Mouse (Mus musculus) right cerebral cortex, adult 2 months (tissue): ENCODE measurements around the gene Rcor2.

ENCODE experiments used
- DNase-seq, 2 experiments: peaks; one replicate each; pipeline ENCODE4 v3.0.0; 2021 to 2022; ENCODE audit warnings: low spot score in 2 of 2

The Rcor2 gene

DNA sequence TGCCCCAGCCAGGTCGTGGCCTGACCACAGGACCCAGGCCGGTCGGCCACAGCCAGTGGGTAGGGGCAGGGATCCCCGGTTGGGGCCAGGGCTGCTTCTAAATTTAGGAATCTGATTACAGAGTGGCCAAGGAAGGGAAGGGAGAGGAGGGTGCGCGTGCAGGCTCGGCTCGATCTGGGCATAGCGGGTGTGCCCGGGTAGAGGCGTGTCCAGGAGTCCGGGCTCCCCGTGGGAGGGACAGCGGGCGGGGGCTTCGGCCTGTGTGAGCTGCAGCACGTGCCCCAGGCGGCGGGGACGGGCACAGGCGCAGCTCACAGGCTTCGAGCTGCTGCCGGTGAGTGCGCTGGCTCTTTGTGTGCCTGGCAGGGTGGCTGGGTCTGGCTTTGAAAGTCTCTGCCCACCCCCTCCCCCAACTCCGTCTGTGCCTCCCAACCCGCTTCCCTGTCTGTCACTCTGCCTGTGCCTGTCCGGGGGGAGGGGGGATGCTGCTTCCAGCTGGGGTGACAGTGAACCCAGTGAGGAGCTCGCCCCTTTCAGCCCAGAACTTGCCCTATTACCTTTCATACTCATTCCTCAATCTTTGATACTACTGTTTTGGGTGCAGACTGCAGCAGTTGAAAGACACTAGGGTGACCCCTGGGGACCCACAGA, at the start of gene Rcor2:
Gene Rcor2, plus strand, starts transcription at position 235 of the 651 bp plus-strand sequence.
- DNase-seq, result peak in 1 of 2 experiments; percentile 39

DNA sequence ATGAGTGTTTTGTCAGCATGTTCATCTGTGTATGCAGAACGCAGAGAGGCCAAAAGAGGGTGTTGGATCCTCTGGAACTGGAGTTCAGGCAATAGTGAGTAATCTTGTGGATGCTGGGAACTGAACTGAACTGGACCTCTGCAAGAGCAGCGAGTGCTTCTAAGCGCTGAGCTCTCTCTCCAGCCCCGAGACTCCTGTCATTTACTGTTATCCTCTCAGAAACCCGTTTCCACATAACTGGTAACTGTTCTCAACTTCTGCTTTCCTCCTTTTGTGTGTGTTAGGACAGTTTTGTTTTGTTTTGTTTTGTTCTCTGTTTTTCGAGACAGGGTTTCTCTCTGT, 49.2 kb upstream of the Rcor2 start:
- DNase-seq, result no peak

DNA sequence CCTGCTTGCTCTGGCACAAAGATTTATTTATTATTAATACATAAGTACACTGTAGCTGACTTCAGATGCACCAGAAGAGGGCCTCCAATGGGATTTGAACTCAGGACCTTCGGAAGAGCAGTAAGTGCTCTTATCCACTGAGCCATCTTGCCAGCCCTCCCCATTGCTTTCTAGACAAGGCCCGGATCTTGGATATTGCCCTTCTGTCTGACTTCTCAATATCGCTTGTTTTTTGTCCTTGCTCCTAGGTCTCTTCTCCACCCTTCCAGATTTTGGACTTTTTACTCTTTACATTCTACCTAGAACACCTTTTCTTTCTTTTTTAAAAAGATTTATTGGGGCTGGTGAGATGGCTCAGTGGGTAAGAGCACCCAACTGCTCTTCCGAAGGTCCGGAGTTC, 48.4 kb upstream of the Rcor2 start:
- DNase-seq, result no peak

DNA sequence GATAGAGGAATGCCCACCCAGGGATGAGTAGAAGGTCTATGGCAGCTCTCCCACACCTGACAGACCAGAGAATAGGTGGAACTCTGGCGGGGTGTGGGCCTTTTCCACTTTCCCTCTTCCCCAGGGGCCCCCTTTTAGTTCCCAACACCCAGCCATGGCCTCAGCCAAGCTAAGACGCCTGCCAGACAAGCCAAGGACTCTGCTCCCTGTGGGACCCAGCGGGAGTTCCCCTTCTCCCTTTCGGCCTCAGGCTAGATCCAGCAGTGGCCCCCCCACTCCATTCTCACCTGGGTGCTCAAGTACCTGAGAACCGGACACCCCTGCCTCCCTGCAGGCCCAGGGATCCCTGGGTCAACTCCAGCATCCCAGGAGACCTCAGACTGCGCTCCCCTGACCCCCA, 44.9 kb upstream of the Rcor2 start:
- no peak for DNase-seq

DNA sequence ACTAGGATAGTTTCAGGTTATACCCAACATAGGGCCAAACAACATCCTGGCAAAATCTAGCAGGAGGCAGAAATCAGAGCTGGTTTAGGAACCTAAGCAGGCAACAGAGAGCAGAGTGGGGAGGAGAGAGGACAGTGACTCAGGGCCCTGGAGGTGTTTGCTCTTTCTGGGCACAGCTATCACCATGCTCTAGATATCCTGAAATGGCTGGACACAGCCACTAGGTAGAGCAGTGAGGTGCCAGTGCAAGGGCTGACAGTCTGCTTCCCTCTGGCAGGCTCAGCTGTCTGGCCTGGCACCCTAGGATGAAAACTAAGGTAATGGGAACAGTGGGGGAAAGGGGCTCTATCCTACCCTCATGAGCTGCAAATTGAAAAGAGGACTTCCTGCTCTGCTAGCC, 43.6 kb upstream of the Rcor2 start:
- DNase-seq, result no peak

DNA sequence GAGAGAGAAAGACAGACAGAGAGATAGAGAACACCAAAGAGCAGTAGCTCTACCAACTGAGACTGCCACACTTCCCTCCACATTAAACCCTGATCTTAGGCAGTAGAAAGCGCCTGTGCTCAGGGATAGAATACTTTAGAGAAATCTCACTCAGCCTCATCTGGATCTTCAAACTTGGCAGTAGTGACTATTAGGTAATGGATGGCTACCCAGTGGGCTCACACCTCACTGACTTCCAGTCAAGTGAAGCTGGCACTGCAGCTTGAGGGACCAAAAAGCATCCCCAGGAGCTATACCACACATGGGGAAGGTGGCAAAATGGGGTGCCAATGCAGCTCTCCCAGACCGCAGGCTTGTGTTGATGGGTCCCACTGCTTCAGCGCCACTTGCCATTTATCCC, 42.9 kb upstream of the Rcor2 start:
- DNase-seq, result no peak

DNA sequence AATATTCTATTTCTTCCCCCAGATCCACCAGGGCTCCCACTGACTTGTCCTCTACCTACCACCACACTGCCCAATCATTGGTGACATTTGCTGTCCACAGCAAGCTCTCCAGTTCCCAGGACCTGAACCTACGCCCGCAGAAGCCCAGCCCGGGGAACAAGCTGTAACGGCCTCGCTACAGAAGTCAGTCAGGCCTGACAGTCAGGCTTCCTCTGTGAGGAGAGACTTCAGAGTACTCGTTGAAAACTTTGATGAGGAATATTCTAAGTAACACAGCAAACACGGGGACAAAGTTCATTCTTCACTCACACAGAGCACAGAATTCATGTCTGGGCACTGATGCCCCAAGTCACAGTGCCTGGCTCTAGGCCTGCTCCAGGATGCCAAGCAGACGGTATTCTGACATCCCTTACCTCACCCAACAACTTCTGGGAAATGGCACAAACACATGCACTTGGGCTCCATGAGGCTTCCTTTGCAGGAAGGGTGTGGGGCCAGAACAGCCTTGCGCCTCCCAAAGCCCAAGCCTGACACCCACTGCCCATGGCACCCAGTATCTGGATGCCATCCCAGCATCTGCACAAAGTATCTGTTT, 41.9 kb upstream of the Rcor2 start:
- no peak for DNase-seq

DNA sequence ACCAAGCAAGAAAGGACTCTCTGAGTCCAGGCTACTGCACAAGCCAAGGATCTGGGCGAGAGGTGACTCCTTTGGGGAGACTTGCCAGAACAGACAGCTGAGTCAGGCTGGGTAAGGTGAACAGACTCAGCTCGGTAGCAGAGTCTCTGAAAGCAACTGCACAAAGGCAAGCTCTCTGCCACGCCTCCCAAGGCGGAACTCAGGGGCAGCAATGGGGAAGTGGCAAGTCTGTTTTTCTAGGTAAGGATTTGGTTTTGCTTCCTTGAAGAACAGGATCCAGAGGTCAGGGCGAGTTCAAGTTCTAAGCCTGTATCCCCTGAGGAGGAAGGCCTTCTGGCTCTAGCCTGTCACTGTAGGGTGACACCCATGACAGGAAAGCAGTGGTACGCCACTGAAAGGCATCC, 40.6 kb upstream of the Rcor2 start:
- no peak for DNase-seq

DNA sequence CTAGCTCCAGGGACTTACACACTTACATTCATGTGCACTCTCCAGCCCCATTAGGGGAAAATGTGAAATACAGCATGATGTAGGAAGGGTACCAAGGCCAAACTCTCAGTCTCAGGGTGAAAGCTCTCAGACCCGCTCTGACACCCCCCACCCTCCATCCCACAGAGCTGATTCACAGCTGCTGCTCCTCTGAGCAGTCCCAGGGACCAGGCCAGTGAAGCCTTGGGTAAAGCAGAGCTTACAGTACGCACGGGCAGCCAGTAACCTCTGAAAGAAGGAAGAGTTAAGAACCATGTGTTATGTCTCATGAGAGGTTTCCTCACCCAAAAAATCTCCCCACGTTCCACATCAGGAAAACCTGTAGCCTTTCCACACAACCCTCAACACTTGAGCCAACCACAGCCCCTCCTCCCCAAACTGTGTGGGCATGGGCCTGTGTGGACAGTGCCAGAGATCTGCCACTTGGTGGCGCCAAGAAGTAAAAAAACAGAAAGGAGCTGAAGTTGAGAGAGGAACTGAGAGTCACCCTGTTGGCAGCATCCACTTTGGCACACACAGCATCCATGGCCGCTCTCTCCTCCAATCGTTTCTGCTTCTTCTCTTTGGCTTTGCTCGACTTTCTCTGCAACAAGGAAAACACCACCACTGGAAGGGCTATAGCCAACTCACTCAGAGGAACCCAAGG, 32.4 kb upstream of the Rcor2 start:
- peak; percentile 81 to 89 for DNase-seq

DNA sequence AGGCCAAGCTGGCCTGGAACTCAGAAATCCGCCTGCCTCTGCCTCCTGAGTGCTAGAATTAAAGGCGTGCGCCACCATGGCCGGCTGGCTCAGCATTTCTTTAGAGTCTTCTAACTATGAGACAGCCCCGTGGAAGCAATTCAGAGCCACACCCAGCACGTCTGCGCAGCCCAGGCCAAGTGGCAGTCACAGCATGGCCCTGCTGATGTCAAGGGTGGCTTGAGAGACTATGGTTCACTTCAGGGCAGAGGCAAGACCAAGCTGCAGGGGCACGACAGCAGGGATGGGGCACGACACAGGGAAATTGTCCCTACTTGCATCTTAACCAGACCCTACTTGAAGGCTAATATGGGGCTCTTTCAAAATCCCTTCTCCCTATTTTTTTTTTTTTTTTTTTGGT, 31.7 kb upstream of the Rcor2 start:
- DNase-seq, result no peak

DNA sequence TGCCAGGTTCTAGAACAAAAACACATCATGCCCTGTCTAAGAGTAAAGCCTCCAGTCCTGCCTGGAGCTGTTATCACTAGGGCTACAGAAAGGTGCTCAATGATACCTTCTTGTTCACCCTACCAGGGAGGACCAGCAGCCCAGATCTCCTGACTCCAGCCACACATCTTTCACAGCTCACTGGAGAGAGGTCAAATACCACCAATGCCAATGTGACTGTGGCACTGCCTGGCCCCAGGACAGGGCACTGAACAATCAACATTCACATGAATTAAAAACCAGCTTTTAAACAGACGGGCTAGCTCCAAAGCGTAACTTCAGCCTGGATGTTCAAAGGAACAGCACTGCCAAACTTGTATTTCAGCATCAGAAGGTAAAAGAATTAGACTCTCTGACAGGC, 31.1 kb upstream of the Rcor2 start:
- no peak for DNase-seq

DNA sequence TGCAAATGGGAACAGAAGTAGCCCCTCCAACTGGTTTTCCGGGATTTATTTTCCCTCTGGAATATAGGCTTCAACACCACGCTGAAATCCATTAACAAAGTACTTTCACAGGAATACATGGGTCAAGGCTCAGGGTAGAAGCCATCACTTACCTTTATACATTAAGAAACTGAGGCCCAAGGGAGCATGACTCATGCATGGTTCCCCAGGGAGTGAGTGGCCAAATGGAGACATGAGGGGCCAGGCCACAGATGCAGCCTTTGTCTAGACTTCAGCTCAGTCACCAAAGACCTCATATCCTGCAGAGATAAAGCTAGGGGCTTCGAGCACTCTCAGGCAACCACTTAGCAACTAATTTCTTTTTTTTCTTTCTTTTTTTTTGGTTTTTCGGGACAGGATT, 30.4 kb upstream of the Rcor2 start:
- DNase-seq, result no peak

DNA sequence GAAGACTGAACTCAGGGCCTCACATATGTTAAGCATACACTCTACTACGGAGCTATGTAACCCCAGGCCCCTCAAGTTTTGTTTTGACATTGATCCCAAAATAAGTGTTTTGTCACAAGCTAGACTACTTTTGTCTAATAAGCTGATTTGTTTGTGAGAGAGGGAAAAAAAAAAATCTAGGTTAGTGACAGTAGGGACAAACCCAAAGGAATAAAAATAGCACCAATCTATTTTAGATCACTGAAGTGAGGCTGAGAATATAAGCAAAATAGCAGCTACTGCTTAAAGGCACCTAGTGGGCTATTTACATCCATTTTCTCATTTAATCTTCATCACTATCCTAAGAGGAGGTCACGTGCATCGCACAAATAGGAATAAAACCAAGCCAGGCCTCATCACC, 27.6 kb upstream of the Rcor2 start:
- DNase-seq, result no peak

DNA sequence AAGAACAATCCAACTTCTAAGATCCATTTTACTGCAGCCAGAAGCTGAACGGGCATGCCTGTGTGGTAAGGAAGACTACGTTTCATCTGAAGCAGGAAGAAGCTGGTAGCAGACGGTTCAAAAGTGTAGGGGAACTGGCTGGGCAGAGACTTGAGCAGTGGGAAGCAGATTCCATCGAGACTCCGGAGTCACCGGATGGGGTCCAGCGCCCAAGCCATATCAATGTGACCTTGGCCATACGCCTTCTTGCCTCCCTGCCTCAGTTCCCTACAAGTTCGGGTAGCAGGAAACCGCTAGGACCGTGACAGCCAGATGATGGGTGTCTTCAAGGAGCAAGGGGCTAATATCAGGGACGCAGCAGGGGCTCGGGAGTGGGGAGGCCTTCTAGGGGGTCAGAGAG, 26.8 kb upstream of the Rcor2 start:
- DNase-seq, result no peak

DNA sequence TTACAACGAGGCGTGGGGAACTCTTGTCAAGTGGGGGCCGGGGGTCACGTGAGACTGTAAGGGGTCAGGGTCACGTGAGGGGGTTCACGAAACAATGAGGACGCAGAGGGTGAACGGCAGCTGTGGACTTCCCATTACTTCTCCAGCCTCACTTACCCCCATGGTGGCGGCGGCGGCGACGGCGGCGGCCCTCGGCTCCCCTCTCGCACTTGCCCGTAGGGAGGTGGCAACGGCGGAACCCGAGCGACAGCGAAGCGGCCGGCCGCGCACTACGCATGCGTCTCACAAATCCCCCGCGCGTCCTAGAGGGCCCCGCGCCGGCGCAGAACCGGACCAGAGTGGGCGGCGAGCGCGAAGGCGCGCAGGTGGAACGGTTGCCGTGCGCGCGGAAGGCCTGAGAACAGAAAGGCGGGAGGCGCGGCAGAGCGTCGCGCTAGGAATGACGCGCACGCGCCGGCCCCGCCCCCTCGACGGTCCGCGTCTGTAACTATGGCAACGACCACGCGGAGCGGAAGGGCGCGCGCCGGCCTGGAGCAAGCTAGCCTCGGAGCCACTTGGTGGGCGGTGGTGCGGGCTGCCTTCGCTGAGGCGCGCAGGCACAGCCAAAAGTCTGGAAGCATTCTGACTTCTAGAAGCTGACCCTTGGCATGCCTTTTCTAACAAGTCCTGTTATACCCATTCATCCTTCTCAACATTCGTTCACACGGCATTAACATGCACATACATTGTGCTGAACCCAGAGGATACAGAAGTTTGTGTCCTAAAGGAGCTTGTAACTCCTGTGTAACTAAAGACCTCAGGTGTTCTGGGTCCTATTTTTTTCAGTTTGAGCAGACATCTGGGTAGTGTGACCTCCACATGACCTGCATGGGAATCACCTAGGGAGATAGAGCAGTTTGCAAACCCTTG, 26.1 kb upstream of the Rcor2 start, which contains the start of gene Naa40:
Gene Naa40, minus strand, starts transcription at position 402 of the 909 bp plus-strand sequence.
- peak; percentile 92 for DNase-seq

DNA sequence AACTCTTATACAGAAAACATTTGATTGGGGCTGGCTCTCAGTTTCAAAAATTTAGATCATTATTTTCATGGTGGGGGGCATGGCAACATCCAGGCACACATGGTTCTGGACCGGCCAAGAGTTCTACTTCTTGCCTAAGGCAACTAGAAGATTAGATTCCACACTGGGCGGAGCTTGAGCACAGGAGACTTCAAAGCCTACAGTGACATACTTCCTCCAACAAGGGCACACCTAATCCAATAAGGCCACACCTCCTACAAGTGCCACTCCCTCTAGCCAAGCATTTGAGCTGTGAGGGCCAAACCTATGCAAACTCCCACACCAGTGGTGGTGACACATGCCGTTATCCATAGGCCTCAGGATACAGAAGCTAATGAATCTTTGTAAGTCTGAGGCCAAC, 21.1 kb upstream of the Rcor2 start:
- DNase-seq, result no peak

DNA sequence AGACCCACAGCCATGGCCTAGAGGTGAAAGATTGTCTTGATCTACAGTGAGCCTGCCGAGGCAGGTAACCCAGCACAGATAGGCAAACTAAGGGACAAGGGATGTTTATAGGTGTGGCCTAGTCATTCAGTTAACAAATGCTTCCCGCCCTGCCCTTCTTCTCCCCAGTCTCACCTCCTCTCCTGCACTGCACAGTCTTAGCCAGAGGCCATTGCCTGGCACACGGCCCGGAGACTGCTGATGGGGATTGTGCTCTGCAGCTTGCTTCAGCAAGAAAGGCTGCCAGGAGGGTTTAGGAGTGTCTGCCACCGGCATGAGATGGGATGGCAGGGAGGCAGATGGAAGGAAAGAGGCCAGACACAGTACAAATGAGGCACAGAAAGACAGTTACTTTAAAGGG, 9.2 kb upstream of the Rcor2 start:
- no peak for DNase-seq

DNA sequence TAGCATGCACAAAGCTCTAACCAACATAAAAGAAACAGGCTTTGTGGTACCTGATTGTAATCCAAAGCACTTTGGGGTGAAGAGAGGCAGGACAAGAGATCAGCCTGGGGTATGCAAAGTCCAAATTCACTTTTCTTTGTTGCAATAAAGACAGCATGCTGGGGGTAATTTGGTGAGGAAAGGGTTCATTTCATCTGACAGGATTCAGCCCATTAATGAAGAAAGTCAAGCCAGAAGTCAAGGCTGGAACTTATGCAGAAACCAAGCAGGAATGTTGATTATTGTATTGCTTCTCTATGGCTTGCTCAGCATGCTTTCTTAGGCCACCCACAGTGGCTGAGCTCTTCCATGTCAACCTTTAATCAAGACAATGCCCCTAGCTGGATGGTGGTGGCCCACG, 5.6 kb upstream of the Rcor2 start:
- DNase-seq, result no peak

DNA sequence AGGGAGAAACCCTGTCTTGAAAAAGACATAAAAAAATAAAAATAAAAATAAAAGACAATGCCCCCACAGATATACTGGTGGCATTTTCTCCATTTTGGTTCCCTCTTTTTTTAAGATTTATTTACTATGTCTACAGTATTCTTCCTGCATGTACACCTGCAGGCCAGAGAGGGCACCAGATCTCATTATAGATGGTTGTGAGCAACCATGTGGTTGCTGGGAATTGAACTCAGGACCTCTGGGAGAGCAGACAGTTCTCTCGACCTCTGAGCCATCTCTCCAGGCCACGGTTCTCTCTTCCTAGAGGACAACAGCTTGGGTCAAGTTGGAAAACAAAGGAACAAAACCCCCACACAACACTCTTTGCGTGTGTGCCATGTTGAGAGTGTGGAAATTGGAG, 5.2 kb upstream of the Rcor2 start:
- no peak for DNase-seq

DNA sequence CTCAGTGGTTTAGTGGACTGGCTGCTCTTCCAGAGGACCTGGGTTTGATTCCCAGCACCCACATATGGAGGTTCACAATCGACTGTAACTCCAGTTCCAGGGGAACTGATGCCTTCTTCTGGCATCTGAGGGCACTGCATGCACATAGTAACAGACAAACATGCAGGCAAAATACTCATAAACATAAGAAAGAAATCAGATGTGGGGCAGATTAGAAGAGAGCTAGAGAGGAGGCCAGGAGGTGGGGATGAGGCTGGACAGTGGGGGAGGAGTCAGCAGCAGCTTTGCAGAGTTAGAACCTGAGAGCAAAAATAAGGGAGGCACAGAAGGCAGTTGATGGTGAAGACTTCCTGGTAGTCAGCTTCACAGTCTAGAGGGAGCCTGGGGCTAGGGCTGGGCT, 4.5 kb upstream of the Rcor2 start:
- DNase-seq, result no peak

DNA sequence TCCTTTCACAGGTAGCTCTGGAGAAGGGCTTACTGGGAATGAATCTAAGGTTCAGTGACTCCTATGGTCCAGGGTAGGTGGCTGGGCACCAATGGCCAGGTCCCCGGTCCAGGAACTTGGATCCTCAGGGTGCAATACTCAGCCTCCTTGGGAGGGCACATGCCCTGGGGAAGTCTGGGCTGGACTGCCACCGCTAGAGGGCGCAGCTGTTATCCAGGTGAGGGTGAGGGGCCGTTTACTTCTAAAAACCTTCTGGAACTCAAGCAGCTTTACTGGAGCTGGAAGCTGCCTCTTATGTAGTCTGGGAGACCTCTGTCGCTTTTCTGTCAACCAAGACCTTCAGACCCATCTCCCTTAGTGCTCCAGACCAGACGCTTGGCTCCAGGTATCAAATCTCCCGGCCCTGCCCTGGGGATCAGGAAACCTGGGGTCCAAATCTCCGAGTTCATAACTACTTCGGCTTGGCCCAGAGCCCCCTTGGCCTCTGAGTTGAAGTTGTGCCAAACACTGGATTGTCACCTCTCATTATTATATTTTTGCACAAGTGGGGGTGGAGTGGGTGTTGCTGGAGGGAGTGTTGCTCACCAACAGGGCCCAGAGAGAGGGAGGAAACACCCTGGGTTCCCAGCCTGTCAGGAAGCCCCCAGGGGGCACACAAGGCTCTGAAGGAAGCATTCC, 2.9 kb upstream of the Rcor2 start:
- DNase-seq, result peak; percentile 78 to 81
